Mouse (Mus musculus): ENCODE measurements around the gene Sptan1. TPM values are rescaled to one million over a fixed set of nuclear protein-coding genes. Genes with fewer than 3 reads are reported as not detected.
A peak's percentile ranks its signal among the peaks of the same experiment; 100 is the strongest.
"Not testable (repeated sequence)": the region's sequence is repeated elsewhere in the genome, so short reads cannot be mapped to it uniquely, and the experiment has no call there.

Gene Sptan1
- total RNA-seq, 2 experiments from 2014 or later = 59.3 to 131 TPM

DNA sequence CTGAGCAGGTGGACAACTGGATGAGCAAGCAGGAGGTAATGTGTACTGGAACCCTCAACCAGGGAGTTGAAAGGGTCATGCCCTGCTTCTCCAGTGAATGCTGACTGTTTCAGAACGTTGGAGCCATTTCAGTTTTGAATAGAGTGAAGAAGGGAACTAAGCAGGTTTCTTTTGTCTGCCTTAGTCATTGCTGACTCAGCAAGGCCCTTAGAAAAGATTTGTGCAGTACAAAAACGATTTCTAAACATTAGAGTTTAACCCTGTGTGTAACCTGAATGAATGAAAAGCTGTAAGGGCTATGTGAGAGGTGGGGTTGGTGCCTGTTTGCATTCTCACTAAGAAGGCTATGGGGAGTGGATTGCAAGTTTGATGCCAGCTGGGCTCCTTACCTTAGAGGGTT is 26.6 kb downstream of the Sptan1 start:
- no peak for ATAC-seq (ENCODE audit: poor library complexity, severe bottlenecking)

- no peak for ATAC-seq (ENCODE audit: poor library complexity, severe bottlenecking)
Observed at GRCm38 (mm10) chr2:30009101-30009500, 43.7 kb downstream of the Sptan1 start.

GRCm38 (mm10) chr2:30010840-30011281 is 45.5 kb downstream of the Sptan1 start:
- no peak for ATAC-seq (ENCODE audit: poor library complexity, severe bottlenecking)

- no peak for ATAC-seq (ENCODE audit: poor library complexity, severe bottlenecking)
Observed at GRCm38 (mm10) chr2:30014326-30014966, 49.1 kb downstream of the Sptan1 start.

DNA sequence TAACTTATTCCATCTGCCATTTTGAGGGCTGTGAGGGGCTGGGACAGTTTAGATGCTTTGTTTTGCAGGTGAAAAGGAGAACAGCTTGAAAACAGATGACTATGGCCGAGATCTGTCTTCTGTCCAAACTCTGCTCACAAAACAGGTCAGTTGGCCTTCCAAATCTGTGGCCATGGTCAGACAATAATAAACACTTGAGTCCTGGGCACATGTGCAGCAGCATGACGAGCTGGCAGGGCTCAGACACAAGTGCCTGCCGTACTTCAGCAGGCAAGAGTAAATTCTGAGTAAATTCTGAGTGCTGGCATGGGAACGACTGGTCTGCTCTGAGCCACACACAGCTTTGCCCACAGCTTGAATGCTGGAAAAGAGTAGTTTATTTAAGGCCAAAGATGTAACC is 60.1 kb downstream of the Sptan1 start:
- no peak for ATAC-seq (ENCODE audit: poor library complexity, severe bottlenecking)

DNA sequence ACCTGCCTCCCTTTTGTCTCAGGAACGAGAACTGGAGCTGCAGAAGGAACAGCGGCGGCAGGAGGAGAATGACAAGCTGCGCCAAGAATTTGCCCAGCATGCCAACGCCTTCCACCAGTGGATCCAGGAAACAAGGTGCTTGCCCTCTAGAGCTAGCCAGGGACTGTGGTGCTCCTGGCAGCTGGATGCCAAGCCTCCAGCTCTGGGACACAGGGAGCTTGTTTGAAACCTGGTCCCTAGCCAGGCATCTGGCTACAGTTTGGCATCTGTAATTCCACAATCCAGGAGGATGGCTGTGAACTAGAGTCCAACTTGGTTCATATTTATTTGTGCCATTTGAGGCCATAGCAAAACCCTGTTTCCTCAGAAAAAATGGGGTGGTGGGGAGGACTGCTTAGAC is 61.6 kb downstream of the Sptan1 start:
- ATAC-seq (ENCODE audit: poor library complexity, severe bottlenecking) = no peak

GRCm38 (mm10) chr2:30032244-30032846 is 67.0 kb downstream of the Sptan1 start:
- ATAC-seq (ENCODE audit: poor library complexity, severe bottlenecking) = no peak

DNA sequence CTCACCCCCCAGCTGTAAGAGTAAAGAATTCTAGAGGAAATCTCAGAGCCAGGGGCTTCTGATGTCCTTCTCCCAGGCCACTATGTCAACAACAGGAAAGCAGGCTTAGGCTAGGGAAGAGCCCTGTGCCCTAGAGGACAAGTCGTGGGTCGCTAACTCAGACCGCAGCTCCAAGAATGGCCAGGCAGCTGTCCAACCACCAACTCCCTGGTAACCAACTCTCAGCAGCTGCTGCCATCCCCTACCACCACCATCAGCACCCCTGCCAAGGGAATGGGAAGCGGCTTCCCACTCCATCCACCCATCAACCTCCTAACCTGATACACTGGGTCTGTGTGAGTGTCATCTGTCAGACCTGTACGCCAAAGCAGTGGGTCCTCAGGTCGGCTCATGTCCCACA is 67.6 kb downstream of the Sptan1 start:
- no peak for ATAC-seq (ENCODE audit: poor library complexity, severe bottlenecking)

GRCm38 (mm10) chr2:30037762-30038161 is 72.4 kb downstream of the Sptan1 start:
- ATAC-seq (ENCODE audit: poor library complexity, severe bottlenecking) = no peak

GRCm38 (mm10) chr2:30038370-30038769 is 73.0 kb downstream of the Sptan1 start:
- no peak for ATAC-seq (ENCODE audit: poor library complexity, severe bottlenecking)

- ATAC-seq (ENCODE audit: poor library complexity, severe bottlenecking) = no peak
Observed at GRCm38 (mm10) chr2:30039687-30040086, 74.3 kb downstream of the Sptan1 start.

- ATAC-seq (ENCODE audit: poor library complexity, severe bottlenecking) = peak; percentile 72
Observed at GRCm38 (mm10) chr2:30042445-30042844, 77.1 kb downstream of the Sptan1 start.

- ATAC-seq (ENCODE audit: poor library complexity, severe bottlenecking) = no peak
Observed at GRCm38 (mm10) chr2:30044550-30044949, 79.2 kb downstream of the Sptan1 start.

DNA sequence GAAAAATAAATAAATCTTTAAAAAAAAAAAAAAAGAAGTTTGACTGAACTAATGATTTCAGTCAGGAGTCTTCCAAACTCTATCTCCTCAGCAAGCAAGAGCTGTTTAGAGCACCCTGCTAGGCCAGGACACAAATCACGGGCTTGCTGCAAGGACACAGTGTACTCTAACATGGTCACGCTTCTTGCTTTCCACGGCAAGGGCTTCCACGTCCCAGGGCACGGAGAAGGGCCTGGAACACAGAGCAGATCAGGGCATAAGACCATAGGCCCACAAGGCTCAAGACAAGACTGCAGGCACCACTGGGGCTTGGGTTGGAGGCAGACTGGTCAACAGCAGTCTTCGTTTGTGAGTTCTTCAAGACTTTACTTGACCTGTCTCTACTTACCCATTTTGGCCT is 81.8 kb downstream of the Sptan1 start:
- no peak for ATAC-seq (ENCODE audit: poor library complexity, severe bottlenecking)

DNA sequence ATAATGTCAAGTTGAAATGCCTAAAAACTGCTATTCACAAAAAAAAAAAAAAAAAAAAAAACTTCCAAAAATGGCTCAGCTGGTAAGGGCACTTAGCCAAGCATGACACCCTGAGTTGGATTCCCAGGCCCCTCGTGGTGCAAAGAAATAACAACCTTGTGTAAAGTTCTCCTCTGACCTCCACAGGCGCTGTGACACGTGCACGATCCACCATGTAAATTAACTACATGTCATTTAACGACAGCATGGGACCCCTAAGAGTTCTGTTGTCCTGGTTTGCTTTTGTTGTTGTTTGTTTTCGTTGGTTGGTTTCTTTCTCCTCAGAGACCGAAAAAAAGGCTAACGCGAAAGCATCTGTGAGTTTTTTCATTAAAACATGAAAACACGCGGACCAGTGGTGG is 82.7 kb downstream of the Sptan1 start:
- ATAC-seq (ENCODE audit: poor library complexity, severe bottlenecking) = no peak

- ATAC-seq (ENCODE audit: poor library complexity, severe bottlenecking) = peak; percentile 99
Observed at GRCm38 (mm10) chr2:30048699-30049388, 83.5 kb downstream of the Sptan1 start, which contains the start of gene Wdr34. TSS of gene Wdr34 (minus strand) at chr2:30048881.

- no peak for ATAC-seq (ENCODE audit: poor library complexity, severe bottlenecking)
Observed at GRCm38 (mm10) chr2:30049831-30050230, 84.5 kb downstream of the Sptan1 start.

GRCm38 (mm10) chr2:30051992-30052761 is 86.8 kb downstream of the Sptan1 start:
- ATAC-seq (ENCODE audit: poor library complexity, severe bottlenecking) = no peak

DNA sequence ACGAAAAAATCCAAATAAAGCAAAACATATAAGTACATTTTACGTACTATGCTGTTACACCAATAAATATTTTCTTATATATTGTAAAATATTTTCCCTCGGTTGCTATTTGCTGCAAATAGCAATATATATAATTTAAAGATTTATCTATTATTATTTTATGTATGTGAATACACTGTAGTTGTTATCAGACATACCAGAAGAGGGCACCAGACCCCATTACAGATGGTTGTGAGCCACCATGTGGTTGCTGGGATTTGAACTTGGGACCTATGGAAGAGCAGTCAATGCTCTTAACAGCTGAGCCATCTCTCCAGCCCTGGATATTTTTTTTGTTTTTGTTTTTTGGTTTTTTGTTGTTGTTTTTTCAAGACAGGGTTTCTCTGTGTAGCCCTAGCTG is 90.0 kb downstream of the Sptan1 start:
- ATAC-seq (ENCODE audit: poor library complexity, severe bottlenecking) = not testable (repeated sequence)

DNA sequence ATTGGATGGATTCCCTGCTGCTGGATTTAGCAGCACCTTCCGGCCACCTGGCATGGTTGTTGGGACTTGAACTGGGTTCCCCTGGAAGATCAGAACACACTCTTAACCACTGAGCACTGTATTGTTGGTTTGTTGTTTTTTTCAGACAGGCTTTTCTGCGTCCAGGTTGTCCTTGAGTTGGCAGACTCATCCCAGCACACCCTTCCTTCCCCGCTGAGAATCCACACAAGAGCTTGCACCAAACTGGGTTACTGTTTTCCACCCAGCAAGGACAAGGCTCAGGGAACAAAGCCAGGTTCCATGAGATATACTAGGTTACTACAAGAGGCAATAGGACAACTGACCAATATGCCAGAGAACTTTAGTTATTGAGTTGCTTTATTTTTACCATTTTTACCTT is 91.4 kb downstream of the Sptan1 start:
- ATAC-seq (ENCODE audit: poor library complexity, severe bottlenecking) = no peak

GRCm38 (mm10) chr2:30057223-30057904 is 92.0 kb downstream of the Sptan1 start, which contains the start of gene Set:
TSS of gene Set (plus strand) at chr2:30057378.
- ATAC-seq (ENCODE audit: poor library complexity, severe bottlenecking) = no peak

Data from megakaryocyte, adult 5-6 weeks (primary cell).